8 mouse cellular contexts compared by ENCODE assay signal in the genomic region with DNA sequence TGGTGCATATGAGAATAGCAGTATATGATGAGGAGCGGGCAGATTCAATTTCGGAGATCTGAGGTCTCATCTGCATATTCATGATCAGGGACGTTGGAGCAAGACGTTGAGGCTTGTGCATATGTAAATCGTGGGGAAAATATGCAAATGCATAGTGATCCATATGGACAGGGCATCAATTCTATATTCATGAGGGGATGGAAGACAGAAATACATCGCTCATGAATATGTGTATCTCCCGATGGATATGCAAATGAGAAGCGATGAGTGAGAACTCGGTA. TPM values are rescaled to one million over a fixed set of nuclear protein-coding genes. Genes with fewer than 3 reads are reported as not detected.
DNase-seq lines count a peak whose midpoint lies in the region; ATAC-seq and TF ChIP-seq lines count a peak whose summit lies in the region.

No protein-coding gene starts in this region.

- peak overlapping the region; percentile 47 for H3K4me2 ChIP-seq in hindbrain, embryonic 14.5 days (replicated peaks)
- H3K4me2 ChIP-seq in midbrain, embryonic 12.5 days (replicated peaks): peak overlapping the region; percentile 49

- peaks cover 48% of the 10 kb centered on the region for H3K9me3 ChIP-seq in hindbrain, embryonic 14.5 days (ENCODE audit: control insufficient read depth, low read length)
- H3K9me3 ChIP-seq in midbrain, embryonic 12.5 days: peaks cover 46% of the 10 kb centered on the region

- ATAC-seq in hindbrain, embryonic 14.5 days (ENCODE audit: low FRiP score): peak; percentile 55
- peak; percentile 63 for ATAC-seq in midbrain, embryonic 12.5 days (ENCODE audit: low FRiP score, low read depth)

- H3K27me3 ChIP-seq in kidney, adult 2 months (replicated peaks; ENCODE audit: control insufficient read depth, insufficient read depth, low read length): no peaks in the 10 kb centered on the region
- no peaks in the 10 kb centered on the region for H3K27me3 ChIP-seq in hindbrain, embryonic 14.5 days (ENCODE audit: control insufficient read depth, insufficient read depth, low read length)
- no peaks in the 10 kb centered on the region for H3K27me3 ChIP-seq in midbrain, embryonic 12.5 days

- intact Hi-C loops in left cerebral cortex, postnatal 10 days (cut with DNase I): loop anchor here (5.0 kb wide), 1 partner anchor 539 kb away; the partner anchor contains the start of gene Plcxd1

- H3K27ac ChIP-seq in kidney, adult 2 months (ENCODE audit: insufficient read depth, low read depth, low read length): peak overlapping the region; percentile 85; the same call in 1 of the 2 replicates
- peak overlapping the region; percentile 78 for H3K27ac ChIP-seq in bone marrow macrophage, adult 2 months (ENCODE audit: insufficient read depth, low read depth, low read length)
- peak overlapping the region; percentile 96 for H3K27ac ChIP-seq in hindbrain, embryonic 14.5 days
- H3K27ac ChIP-seq in midbrain, embryonic 12.5 days (replicated peaks): peak overlapping the region; percentile 90

- no peak for TF ChIP-seq POLR2A in kidney, adult 2 months (IDR thresholded peaks at IDR 0.05; ENCODE audit: low read depth, low read length)
- TF ChIP-seq POLR2A in bone marrow macrophage, adult 2 months (IDR thresholded peaks at IDR 0.05; ENCODE audit: borderline replicate concordance, low read depth, low read length): no peak

- no peaks in the 10 kb centered on the region for H3K36me3 ChIP-seq in kidney, adult 2 months (ENCODE audit: control insufficient read depth, insufficient read depth, low read length)
- H3K36me3 ChIP-seq in hindbrain, embryonic 14.5 days (replicated peaks; ENCODE audit: control insufficient read depth, insufficient read depth): no peaks in the 10 kb centered on the region
- H3K36me3 ChIP-seq in midbrain, embryonic 12.5 days: peaks cover 22% of the 10 kb centered on the region

- H3K9ac ChIP-seq in hindbrain, embryonic 14.5 days: peak overlapping the region; percentile 65; the same call in 1 of the 2 replicates
- no peak overlapping the region; the same call in 1 of the 2 replicates for H3K9ac ChIP-seq in midbrain, embryonic 12.5 days (replicated peaks)

- peak overlapping the region; percentile 84 for H3K4me3 ChIP-seq in kidney, adult 2 months (ENCODE audit: insufficient read depth, low read depth, low read length)
- H3K4me3 ChIP-seq in bone marrow macrophage, adult 2 months (ENCODE audit: insufficient read depth, low read length): peak overlapping the region; percentile 76
- peak overlapping the region; percentile 53 for H3K4me3 ChIP-seq in hindbrain, embryonic 14.5 days (replicated peaks; ENCODE audit: low read length)
- peak overlapping the region; percentile 69 for H3K4me3 ChIP-seq in midbrain, embryonic 12.5 days

- no peaks in the 10 kb centered on the region for H3K4me1 ChIP-seq in kidney, adult 2 months (ENCODE audit: control insufficient read depth, insufficient read depth, low read length)
- H3K4me1 ChIP-seq in bone marrow macrophage, adult 2 months (ENCODE audit: control insufficient read depth, insufficient read depth, low read length): no peaks in the 10 kb centered on the region
- H3K4me1 ChIP-seq in hindbrain, embryonic 14.5 days (replicated peaks; ENCODE audit: control insufficient read depth, insufficient read depth, low read length): no peaks in the 10 kb centered on the region
- no peaks in the 10 kb centered on the region for H3K4me1 ChIP-seq in midbrain, embryonic 12.5 days

- no peak for DNase-seq in kidney, adult 2 months
- no peak for DNase-seq in kidney, postnatal 25 days
- no peak for DNase-seq in hindbrain, embryonic 14.5 days (ENCODE audit: low spot score)
- no peak for DNase-seq in left cerebral cortex, postnatal 10 days (ENCODE audit: extremely low spot score in 1 of 2, low spot score in 2 of 2)
- DNase-seq in thymus, postnatal 0 days (ENCODE audit: low spot score): no peak
- no peak for DNase-seq in ovary, postnatal 36 days (ENCODE audit: low spot score)

- under 1% methylated on average over 9 of the region's 9 CpGs for WGBS in kidney, adult 2 months
- WGBS in hindbrain, embryonic 14.5 days: 0% methylated on average over 9 of the region's 9 CpGs
- WGBS in midbrain, embryonic 12.5 days: 0% methylated on average over 9 of the region's 9 CpGs

- no peak for TF ChIP-seq CTCF in kidney, adult 2 months (conservative IDR thresholded peaks at IDR 0.05; ENCODE audit: insufficient read depth, insufficient read length, low read depth, low read length)
- TF ChIP-seq CTCF in bone marrow macrophage, adult 2 months (IDR thresholded peaks at IDR 0.05; ENCODE audit: low read depth, low read length): no peak

RNA-seq across cellular contexts. Expression of gene Crlf2, which starts 0.7 kb away (rescaled TPM):
- 8.2 and 12.0 TPM in 2 replicates for polyA plus RNA-seq in kidney, adult 2 months (2012; rRNA removed)
- 74.3 and 77.8 TPM in 2 replicates for polyA plus RNA-seq in bone marrow macrophage, adult 2 months (2012; ENCODE audit: insufficient read depth, insufficient read length, missing spikeins)
- 13.5 and 16.5 TPM in 2 replicates for polyA plus RNA-seq in hindbrain, embryonic 14.5 days (2014; fragmentation: Nextera tagmentation; extraction: Ambion mirVana)
- 5.7 TPM in 2 replicates for polyA plus RNA-seq in midbrain, embryonic 12.5 days (2016; fragmentation: Nextera tagmentation; extraction: Ambion mirVana)
- total RNA-seq in left cerebral cortex, postnatal 10 days (2021): 10 to 100 TPM; 41.0 to 44.3 TPM
- polyA plus RNA-seq in thymus, postnatal 0 days (2015; fragmentation: Nextera tagmentation; extraction: Ambion mirVana): 24.9 and 27.2 TPM in 2 replicates
